Mouse (Mus musculus): ENCODE measurements around the gene Tnfaip3.

Gene Tnfaip3

DNA sequence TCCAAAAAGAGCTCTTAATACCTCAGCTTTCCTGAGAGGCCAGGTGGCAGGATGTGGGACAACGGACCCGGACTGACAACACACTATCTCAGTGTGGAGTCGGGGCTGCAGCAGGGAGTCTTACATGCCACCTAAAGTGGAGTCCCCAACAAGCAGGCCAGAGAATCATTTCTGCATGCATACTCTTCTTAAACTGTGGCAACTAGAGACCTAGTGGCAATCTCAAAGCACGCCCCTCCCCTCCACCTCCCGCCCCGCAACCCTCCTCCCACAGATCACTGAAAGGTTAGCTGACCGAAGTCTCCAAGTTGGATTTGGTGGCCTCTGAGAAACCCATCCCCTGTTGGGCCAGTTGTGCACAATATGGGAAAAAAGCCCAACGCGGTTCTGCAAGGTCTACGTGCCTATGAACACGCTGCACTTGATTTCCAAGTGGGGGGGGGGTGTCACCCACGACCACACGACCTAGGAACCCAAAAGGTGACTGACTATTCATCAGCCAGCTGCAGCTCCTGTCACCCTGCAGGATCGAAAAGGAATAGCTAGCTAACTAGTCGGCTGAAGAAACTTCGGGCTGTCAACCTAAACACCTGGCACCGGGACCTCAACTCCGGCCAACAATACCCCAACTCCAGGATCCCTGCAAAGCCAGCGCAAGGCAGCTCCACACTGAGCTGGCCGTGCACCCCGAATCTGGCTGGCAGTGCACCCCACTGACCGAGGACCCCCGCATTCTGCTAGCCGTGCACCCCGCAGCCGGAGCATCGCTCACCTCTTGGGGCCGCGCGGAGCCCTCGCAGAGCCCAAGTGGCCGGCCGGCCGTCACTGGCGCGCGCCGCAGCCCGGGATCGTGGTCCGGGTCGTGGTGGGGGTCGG, 838 bp downstream of the Tnfaip3 start:
- DNase-seq (ENCODE audit: low spot score), result peak; percentile 9

DNA sequence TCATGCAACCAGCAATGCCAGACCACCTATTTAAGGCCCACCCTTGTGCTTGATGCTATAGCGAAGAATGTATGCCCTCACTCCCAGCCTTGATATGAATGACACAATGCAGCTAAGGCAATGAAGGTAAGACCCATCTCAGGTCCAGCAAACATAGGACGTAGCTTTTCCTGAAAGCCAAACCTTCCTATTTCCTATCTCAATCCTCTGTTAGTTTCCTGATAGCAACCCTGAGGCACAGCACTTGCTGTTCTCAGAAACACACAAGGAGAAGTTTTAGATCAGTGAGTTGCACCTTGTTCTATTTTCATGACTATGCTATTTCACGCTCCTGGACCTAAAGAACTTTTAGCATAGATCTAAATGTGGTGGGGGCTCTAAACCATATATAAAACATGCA, 2.1 kb downstream of the Tnfaip3 start:
- DNase-seq (ENCODE audit: low spot score), result no peak

DNA sequence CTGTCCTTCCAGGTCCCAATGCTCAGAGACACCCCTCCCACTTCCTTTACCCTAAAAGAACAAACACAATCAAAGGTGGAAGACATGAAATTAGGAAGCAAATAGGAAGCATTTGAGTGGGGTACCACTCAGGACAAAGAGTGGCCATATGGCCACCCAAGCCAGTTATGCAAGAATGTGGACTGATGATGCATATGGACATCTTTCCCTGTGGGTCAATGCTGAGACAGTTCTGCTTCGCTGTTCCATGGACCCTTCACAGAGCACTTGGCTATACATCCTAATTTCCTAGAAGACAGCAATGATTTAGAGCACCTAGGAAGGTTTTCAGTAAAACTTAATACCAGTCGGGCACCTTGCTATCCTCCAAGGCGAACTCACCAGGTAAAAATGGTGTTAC, 2.8 kb downstream of the Tnfaip3 start:
- no peak for DNase-seq (ENCODE audit: low spot score)

DNA sequence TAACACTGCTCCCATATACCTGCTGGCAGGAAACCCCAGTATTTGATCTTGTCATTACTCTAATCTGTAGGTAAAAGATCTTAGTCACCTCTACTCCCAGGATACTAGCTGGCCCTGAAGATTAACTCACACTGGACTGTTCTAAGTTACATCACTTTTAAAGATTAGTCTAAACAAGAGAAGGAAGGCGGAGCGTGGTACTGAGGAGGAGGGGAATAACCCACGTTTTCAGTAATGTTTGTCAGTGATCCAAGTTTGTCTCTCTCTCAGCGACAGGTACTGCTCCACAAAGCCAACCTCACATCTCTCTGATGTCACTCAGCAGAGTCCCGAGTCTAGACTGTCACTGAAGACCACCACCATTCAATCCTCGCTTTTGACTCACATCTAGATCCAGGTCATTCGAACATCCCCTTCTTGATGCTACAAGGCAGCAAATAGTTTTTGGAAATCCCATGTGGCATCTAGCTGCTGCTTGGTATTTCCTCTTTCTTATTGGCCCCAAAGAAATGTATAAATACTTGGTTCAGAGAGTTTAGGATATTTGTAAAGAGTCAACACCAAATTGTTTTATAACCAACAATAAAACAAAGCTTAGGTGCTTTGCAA, 3.5 kb downstream of the Tnfaip3 start:
- no peak for DNase-seq (ENCODE audit: low spot score)

DNA sequence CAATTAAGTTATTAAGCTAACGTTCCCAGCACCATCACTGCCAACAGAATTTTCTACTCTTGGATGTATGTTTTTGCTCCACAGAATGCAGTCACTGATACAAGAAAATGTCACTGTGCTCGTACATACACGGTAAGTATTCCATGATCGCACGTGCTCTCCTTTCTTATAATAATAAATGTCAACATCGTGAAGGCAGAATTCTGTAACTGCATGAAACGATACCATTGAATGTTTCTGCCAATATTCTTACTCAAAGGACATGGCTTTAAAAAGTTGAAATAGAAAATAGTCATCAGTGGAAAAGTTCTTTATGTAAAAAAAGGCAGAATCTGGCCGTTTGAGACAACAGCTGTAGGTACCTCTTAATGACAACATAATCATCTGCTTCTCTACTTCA, 5.0 kb downstream of the Tnfaip3 start:
- DNase-seq (ENCODE audit: low spot score), result no peak

DNA sequence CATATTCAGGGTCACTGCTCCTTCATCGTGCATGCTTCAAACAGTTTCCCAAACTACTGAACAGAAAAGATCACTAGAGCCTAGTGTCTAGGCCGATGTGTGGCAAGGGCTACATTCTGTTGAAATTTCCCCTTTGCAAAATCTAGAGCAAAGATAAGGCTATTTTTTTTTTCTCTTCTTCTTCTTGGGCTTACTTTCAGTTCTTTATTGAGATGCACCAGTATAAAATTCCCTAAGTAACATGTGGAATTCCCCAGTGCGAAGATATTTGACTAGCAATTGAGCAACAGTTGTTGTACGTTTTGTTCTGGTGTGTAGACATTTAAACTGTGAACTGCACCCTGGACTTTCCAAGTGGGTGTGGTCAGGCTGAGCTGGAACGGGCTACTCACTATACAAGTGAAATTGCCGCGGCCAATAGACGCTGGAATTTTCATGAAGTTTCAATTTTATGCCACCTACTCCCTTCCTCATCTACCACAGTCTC, 6.2 kb downstream of the Tnfaip3 start:
- peak; percentile 48 for DNase-seq (ENCODE audit: low spot score)

DNA sequence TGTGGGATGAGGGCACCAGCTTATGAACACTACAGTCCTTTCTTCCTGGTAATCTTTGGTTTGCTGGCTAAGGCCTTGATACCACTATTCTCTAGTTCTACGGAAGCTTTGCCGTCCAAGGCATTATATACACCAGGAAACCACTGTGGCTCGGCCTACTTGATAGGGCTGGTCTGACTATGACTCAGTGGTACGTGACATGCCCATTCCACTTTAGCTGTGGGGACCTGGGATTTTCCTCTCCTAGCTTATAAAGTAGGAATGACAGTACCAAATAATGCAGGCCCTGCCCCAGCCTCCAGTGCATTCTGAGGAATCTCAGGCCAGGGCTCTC, 6.9 kb downstream of the Tnfaip3 start:
- DNase-seq (ENCODE audit: low spot score), result no peak

DNA sequence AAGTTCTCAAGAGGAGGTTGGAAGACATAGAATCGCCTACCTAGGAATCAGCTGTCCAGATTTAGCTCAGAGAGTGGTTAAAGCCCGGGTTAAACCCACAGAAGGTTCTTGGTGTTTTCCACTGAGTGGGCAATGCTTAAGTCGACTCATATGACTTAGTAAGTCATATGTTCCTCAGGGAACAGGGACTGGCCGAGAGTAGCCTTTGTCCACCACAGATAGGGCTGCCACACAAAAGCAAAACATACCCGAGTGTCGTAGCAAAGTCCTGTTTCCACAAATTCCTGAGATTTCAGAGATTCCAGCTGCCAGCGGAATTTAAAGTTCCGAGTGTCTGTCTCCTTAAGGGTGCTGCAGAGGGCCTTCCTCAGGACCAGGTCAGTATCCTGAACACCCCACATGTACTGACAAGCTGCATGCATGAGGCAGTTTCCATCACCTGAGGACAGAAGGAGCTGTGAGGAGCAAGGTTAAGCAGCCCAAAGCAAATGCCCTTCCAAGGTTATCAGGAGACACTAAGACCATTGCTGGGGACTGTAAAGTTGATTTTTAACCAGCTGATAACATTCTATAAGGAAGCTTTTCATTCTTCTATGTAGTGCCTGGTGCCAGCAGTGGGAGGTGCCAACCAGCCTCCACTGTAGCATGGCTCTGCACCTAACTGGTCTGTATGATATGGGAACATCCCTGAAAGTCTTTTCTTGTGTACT, 7.4 kb downstream of the Tnfaip3 start:
- no peak for DNase-seq (ENCODE audit: low spot score)

DNA sequence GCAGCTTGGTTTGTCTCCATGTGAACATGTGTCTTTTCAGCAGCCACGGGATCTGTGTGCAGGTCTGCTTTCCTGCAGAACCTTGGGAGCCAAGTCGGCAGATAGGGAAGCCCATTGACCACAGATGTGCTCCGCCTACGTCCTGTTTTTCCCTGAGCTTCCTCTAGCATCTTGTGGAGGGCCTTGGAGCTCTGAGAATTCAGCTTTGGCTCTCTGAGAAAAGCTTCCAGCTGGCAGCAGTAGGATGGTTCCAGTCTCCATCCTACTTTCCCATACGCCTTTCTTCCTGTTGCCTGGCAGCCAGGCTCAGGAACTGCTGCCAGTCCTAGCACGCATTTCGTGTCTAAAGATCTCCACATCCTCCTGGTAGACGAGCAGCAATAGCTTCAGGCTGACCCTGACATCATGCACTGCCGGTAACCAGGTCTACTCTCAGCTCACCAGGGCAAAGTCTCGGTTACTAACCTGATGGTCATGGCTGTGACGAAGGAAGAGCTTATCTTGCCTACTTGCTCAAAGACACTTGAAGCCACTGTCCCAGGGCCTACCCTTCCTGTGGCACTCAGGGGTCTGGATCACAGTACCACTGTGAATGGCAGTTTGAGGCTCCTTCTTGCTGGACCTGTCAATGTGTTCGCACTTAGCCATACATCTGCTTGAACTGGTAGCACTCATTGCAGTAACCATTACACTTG, 13.2 kb downstream of the Tnfaip3 start:
- no peak for DNase-seq (ENCODE audit: low spot score)

DNA sequence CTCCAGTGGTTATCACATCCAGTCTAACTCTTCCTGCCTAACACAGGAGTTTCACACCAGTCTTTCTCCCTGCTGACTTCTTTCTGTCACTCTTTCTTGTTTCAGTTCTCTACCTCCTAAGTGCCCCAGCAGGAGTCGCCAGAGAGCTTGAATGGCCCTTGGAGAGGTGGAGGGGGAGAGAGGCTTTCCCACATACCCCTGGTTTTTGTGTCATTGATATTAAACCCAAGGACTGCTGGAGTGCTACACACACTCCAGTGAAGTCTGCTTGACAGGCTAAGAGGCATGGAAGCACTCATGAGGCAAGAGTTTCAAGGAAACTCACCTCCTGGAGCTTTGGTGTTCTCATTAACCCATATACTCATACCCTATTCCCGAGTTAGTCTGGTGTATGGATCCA, 16.0 kb downstream of the Tnfaip3 start:
- DNase-seq (ENCODE audit: low spot score), result no peak

DNA sequence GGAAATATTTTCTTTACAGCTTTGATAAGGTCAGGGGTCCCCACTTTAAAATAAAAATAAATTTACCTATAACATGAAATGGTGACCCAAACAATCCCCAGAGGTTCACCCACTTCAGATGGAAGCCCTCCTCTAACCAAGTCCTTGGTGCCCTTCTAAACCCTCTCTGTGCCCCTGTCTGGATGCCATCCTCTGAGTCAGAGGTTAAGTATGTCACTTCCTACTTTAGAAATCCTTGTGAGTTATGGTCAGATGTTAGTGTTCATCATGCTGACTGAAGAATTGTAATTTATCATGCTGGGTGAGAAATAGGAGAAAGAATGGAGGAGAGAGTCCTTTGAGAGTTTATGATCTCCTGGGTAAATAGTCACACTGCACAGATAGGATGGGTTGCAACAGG, 19.1 kb downstream of the Tnfaip3 start:
- DNase-seq (ENCODE audit: low spot score), result no peak

DNA sequence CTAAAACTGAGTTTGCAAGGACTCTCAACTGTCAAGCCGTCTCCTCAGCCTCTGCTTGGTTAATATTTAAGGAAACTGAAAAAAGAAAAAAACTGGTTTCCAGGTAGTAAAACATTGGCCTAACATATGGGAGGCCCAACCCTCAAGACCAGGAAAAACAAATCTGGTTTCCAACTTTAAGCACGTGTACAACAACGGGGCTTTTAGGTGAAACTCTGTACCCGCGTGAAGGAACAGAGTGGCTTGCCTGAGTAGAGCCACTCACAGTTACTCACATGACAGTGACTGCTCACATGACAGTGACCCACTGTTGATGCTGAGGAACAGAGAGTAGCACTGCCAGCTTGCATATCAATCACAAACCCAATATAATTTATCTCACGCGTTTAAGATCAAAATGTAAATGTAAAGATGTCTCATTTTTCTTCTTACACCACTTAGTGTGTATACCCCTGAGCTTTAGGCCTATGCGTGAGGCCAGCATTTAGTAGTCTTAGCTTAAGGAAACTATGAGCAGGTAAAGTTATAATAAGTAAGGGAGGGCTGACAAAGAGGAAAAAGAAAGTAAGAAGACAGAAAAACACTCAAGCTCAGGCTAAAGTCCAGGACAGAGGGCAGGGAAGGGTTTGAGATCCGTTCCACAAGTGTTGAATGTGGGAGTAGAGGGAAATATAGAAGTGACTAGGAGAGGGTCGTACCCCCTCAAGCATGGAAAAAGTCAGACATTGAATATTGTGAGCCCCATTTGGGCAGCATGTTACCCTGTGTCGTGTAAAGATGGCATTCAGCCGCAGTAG, 19.8 kb downstream of the Tnfaip3 start:
- DNase-seq (ENCODE audit: low spot score), result no peak

DNA sequence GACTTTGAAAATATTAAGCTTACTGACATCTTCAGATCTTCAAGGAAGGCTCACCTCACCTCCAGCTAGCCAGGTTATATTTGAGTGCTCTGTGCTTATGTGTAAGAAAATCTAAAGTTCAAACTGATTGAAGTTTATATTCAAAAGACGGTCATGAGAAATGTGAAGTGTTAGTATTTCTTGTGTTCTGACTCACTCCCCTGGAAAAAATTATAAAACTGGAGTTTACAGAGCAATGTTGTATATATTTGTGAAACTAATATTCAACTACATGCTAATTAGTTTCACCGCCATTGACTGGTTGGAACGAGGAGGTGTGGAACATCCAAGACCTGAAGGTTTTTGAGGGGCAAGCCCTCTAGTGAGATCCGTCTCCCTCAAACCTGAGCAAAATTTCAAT, 22.5 kb downstream of the Tnfaip3 start:
- no peak for DNase-seq (ENCODE audit: low spot score)

DNA sequence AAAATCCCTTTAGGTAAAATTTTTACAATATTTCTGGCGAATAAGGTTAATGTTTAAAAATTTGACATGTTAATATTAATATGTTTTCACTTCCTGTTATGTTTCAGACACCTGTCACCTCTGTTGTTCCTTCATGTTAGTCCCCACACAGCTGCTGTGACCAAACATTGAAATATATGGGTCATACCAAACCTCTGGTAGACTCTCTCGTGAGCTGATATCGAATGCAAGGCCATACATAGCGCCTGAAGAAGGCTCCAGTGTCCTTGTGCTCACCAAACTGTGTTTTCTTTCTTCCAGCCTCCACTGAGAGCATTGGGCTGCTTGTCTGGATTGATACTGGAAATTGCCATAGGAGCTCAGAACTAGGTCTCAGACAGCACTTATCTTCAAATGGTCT, 24.4 kb downstream of the Tnfaip3 start:
- DNase-seq (ENCODE audit: low spot score), result no peak

DNA sequence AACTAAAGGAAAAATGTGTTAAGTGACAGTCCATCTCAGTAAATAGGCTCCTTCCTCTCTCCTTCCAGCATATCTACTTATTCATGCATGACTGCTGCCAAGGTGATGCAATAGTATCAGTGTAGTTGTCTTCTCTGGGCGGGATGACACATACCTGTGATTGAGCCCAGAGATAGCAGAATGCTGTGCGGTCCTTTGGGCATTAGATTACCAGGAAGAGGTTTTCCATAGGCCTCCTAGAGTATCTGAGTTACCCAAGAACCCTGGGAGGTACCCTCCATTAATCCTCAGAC, 27.6 kb downstream of the Tnfaip3 start:
- DNase-seq (ENCODE audit: low spot score), result no peak

DNA sequence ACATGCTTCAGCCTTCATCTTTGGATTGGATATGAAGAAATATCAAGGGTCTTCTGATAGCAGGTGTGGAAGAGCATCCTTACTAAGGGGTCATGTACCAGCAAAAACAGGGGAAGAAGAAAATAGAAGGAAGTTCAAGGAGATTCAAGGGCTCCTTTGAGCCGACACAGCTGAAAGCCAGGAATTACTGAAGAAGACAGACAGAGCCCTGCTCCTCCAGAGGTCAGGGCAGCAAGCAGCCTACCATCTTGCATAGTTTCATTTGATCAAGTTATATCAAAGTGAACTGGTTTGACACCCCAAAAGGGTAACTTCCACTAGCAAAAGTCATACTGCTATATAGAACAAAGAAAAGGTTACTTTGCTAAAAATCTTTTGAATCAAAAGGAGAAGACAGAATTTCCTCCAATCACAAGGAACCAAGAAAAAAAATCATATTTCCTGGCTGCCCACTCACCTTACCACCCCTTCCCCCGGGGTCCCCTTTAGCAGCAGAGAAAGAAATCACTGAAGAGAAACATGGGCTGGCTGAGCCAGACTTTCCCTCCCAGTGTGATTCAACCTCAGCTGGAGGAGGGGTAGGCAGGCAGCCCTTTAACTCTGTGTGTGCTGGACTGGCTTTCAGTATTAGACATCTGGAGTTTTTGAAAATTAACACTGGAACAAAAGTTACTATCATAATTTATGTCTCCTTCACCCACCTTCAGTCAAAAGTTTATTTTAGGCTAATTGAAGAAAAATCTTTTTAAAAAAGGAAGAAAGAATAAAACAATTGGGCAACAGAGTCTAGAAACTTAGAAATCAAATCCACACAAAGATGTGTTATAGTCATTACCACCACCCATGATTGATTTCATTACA, 28.2 kb downstream of the Tnfaip3 start:
- DNase-seq (ENCODE audit: low spot score), result no peak

DNA sequence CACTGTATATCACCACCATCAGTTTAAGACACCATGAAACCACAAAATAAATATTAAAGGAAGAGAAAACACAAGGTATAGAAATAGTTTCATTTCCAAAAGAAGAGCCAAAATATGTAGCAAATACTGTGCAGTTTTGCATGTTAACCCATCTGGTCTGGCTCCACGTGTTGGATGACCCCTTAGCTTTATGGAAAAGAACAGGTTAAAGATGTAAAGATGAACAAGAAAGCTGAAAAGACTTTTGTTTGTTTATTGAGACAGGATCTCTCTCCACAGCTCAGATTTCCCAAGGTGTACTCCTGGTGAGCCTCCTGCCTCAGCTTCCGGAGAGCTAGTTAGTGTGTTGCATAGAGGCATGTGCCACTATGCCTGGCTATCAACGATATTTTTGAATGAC, 29.9 kb downstream of the Tnfaip3 start:
- DNase-seq (ENCODE audit: low spot score), result no peak

DNA sequence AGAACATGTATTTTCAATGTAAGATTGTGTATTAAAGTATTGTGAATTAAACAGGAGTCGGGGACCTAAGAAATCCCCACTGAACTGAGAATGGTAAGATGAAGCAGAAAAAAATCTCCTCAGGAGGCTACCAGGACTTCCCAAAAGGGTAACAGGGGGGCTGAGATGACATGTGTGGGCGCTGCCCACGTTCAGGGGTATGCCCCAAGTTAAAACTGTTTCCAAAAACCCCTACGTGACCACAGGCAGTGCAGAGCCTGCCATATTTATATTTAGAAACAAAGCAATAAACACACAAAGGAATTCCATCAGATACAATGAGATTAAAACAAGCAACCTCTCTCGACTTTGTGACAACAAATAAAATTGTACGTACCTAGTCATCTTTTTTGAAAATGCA, 31.9 kb downstream of the Tnfaip3 start:
- DNase-seq (ENCODE audit: low spot score), result no peak

DNA sequence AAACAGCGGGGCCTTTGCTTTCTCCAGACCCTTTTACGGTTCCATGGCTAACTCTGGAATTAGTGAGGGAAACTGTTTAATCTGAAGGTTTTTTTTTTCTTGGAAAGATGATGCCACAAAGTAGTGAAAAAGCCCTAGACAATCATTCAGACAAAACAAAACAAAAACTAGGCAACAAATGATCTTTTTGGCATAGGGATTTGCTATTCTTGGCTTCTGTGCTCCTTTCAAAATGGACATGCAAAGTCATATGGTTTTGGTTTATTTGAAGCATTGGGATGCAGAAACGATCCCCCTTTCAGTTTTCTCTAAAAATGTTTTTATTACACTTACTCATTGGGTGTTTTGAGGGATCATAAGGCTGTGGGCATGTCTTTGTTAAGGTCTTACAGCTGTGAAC, 41.0 kb downstream of the Tnfaip3 start:
- DNase-seq (ENCODE audit: low spot score), result no peak

DNA sequence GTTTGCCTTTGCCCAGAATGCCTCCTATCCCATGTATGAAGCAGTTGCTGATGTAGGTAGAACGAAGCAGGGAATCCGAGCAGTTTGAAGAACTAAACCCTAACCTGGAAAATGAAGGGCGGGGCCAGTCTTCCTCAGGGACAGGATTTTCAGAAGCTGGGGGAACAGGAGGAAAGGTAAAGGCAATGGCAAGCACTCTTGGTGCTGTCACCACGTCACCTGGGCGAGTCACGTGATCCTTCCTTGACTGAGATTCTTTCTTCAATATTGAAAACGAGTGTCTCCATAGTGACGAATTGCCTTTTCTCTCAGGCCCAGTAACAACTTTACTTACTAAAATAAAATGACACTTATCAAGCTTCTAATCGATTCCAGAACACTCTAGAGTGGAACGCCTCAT, 48.6 kb downstream of the Tnfaip3 start:
- no peak for DNase-seq (ENCODE audit: low spot score)

DNA sequence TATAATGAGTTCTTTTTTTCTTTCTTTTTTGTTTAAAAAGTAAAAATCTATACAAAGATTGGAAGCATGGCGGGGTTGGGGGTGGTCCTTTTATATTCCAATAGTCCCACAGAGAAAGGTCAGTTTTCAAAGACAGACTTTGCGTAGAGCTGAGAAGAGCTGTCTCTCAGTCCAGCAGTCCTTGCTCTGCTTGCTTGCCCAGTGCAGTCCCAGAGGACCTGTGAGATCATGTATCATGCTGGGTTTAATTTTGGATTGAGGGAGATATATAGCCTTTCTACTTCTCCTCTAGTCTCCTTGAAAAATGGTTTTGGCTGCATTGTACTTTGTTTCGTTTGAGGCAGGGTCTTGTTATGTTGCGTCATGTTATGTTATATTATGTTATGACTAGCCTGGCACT, 49.9 kb downstream of the Tnfaip3 start:
- DNase-seq (ENCODE audit: low spot score), result no peak

Measured in urinary bladder, postnatal 14 days (tissue).